Mouse (Mus musculus) fat pad, adult 2 months (tissue): Measurements from ENCODE around the gene Pycr2.

Experiments used
- DNase-seq: peaks from one replicate; pipeline ENCODE4 v3.0.0-alpha.2; 2011; ENCODE audit warnings: low read depth, low spot score; ENCODE audit errors: extremely low read depth

The Pycr2 gene

GRCm38 (mm10) chr1:180940776-180941460 is 36.8 kb downstream of the Pycr2 start:
- DNase-seq: no peak

GRCm38 (mm10) chr1:180941726-180942125 is 37.6 kb downstream of the Pycr2 start:
- no peak for DNase-seq

GRCm38 (mm10) chr1:180942166-180943031 is 38.3 kb downstream of the Pycr2 start, which contains the start of gene Tmem63a:
Gene Tmem63a, plus strand, starts transcription at chr1:180942344.
- DNase-seq: no peak

- no peak for DNase-seq
Observed at GRCm38 (mm10) chr1:180943032-180943644, 39.0 kb downstream of the Pycr2 start.

GRCm38 (mm10) chr1:180943896-180944295 is 39.8 kb downstream of the Pycr2 start:
- no peak for DNase-seq

- DNase-seq: peak; percentile 72
Observed at GRCm38 (mm10) chr1:180944553-180944952, 40.5 kb downstream of the Pycr2 start.

- DNase-seq: no peak
Observed at GRCm38 (mm10) chr1:180945001-180945980, 41.2 kb downstream of the Pycr2 start.

- DNase-seq: no peak
Observed at GRCm38 (mm10) chr1:180946448-180946847, 42.4 kb downstream of the Pycr2 start.

GRCm38 (mm10) chr1:180952085-180952746 is 48.1 kb downstream of the Pycr2 start:
- DNase-seq: no peak

GRCm38 (mm10) chr1:180952808-180953207 is 48.7 kb downstream of the Pycr2 start:
- DNase-seq: no peak

- DNase-seq: no peak
Observed at GRCm38 (mm10) chr1:180956401-180956800, 52.3 kb downstream of the Pycr2 start.

- no peak for DNase-seq
Observed at GRCm38 (mm10) chr1:180956973-180957381, 52.9 kb downstream of the Pycr2 start.
